Mouse (Mus musculus) Patski (cell line): ENCODE results near the gene Hspa1a. TPM values are rescaled to one million over a fixed set of nuclear protein-coding genes. Genes with fewer than 3 reads are reported as not detected.

Experiments used
- ATAC-seq: fragments of 100-300 bp; one replicate; pipeline ENCODE4 v1.8.0; 2021
- CTCF ChIA-PET: fragments of 350-600 bp; sonication (Branson Sonifier 250); formaldehyde crosslinking; loops from one replicate; lab custom pipeline; 2022; ENCODE audit warnings: inconsistent platforms; lab: Charles Lee
- POLR2A ChIA-PET: fragments of 350-600 bp; sonication (Branson Sonifier 250); formaldehyde crosslinking; loops from one replicate; lab custom pipeline; 2022; ENCODE audit warnings: antibody characterized with exemption, inconsistent platforms; lab: Charles Lee
- DNase-seq: peaks from one replicate; pipeline ENCODE4 v3.0.0-alpha.2; 2011; ENCODE audit warnings: low read depth, low spot score
- H3K27me3 ChIP-seq: fragments of 371-371 bp; one replicate; pipeline ENCODE4 v1.5.1; 2021
- CTCF ChIP-seq: fragments of 100-300 bp; IDR thresholded peaks from one replicate; pipeline ENCODE4 v1.5.1; 2021
- in situ Hi-C: fragments of 300-500 bp; cut with MboI; formaldehyde crosslinking; loops from 3 replicates; pipeline ENCODE4 v1.11.1; 2018; ENCODE audit warnings: low pct_unique_long_range_greater_than_20kb, mixed read lengths
- polyA plus RNA-seq: library from polyadenylated mRNA; unstranded; gene quantifications from one replicate; pipeline ENCODE4 v1.2.3, GENCODE M21; 2021

The Hspa1a gene
- polyA plus RNA-seq, 1 experiment from 2014 or later = 9.2 TPM

DNA sequence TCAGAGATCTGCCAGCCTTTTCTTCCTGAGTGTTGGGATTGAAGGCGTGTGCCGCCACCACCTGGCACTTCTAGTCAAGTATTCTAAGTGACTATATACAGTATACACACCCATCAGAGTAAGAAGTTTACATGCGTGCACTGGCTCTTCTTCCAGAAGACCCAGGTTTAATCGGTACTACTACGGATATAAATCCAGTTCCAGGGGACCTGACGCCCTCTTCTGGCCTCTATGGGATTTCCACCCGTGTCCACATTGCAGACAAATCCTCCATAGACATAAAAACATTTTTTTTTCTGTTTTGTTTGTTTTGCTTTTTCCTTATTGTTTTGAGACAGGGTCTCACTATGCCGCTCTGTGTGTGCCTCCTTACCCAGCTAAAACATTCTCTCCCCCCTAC is 24.4 kb downstream of the Hspa1a start:
- ChIA-PET POLR2A (interaction anchor here (1.0 kb wide), 1 partner anchor 17 kb away, joined by 4 read pairs; the partner anchor contains the start of gene Neu1), CTCF (interaction anchor here (1.0 to 1.5 kb wide), 2 partner anchors 91 to 157 kb away, joined by 3 to 4 read pairs; no protein-coding TSS in a partner anchor)
- in situ Hi-C loops = loop anchor here (5.0 kb wide), 1 partner anchor 35 kb away; the partner anchor contains the start of gene Slc44a4
- peak; percentile 82 for TF ChIP-seq CTCF
- DNase-seq (no peak), ATAC-seq (no peak)
- H3K27me3 ChIP-seq = no peaks in the 10 kb centered on the region

DNA sequence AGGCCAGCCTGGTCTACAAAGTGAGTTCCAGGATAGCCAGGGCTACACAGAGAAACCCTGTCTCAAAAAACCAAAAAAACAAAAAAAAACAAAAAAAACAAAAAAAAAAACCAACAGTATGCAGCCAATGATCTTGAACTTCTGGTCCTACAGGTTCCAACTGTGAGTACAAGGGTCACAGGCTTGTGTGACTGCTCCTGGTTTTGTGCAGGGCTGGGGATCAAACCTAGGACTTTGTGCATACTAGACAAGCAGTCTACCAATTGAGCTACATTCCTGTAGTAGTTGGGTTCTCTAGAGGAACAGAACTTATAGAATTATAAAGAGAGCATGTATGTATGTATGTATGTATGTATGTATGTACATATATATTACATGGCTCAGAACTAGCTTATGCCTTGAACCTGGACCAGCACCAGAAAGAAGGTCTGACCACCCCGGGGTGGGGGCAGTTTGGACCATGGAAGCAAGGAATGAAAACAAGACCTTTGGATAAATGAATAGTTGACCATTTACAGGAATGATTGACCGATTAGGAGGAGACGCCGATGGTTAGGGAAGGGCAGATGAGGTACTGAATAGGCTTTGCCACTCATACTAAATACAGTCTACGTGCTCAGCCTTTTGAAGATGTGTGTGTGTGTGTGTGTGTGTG is 25.3 kb downstream of the Hspa1a start:
- in situ Hi-C loops = loop anchor here (5.0 kb wide), 1 partner anchor 34 kb away; the partner anchor contains the start of gene Slc44a4
- POLR2A ChIA-PET = interaction anchor here (0.5 kb wide), 1 partner anchor 220 kb away, joined by 7 read pairs; no protein-coding TSS in a partner anchor
- no peaks in the 10 kb centered on the region for H3K27me3 ChIP-seq
- no peak for TF ChIP-seq CTCF
- no peak for DNase-seq
- no peak for ATAC-seq
- CTCF ChIA-PET = interaction anchor here (1.4 kb wide), 1 partner anchor 15 kb away, joined by 6 read pairs; the partner anchor contains the start of gene Neu1

DNA sequence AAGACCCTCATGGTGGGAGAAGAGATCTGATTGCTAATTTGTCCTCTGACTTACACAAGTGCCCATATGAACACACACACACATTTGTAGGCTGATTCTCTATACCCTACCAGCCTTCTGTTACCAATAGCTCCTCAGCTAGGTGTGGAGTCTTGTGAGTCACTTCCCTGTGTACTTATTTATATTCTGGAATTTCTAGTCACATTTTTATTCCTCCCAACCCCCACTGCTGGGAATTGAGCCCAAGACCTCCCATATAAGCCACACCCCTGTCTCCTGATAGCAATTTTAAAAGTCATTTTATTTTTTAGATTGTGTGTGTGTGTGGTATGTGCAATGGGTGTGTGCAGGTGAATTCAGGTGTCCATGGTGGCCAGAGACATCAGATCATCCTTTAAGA is 27.6 kb downstream of the Hspa1a start:
- CTCF ChIA-PET = interaction anchor here (1.4 to 1.6 kb wide), 2 partner anchors 9 to 20 kb away, joined by 3 to 4 read pairs; no protein-coding TSS in a partner anchor
- no peaks in the 10 kb centered on the region for H3K27me3 ChIP-seq
- DNase-seq = no peak
- POLR2A ChIA-PET = no interaction called here
- no peak for ATAC-seq
- no peak for TF ChIP-seq CTCF
- in situ Hi-C loops = loop anchor here (5.0 kb wide), 1 partner anchor 82 kb away; the partner anchor contains the start of gene Cfb

DNA sequence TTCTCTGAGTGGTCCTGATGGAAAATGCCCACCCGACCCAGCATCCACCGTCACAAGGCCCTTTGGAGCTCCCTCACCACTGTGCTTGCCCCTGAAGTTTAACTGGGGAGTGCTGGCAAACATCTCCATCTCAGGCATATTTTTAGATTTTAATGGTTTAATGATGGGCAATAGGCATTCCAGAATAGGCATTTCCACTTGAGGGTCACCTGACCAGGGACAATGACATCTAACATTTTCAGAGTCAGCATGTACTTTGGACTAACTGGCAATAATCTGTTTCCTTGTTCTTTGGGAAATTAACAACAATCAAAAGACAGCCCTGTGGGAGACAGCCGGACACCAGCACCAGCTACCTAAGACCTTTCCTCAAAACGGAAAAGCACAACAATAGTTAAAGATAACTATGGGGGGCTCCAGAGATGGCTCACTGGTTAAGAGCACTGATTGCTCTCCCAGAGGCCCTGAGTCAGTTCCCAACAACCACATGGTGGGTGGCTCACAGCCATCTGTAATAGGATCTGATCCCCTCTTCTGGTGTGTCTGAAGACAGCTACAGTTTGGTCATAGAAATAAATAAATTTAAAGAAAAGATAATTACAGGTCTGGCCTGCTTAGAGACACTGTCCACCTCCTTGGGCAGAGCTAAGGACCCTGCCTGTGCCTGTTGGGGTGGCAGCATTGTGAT is 28.7 kb downstream of the Hspa1a start:
- DNase-seq (no peak), ATAC-seq (no peak)
- in situ Hi-C loops = loop anchor here (5.0 kb wide), 1 partner anchor 81 kb away; the partner anchor contains the start of gene Cfb
- H3K27me3 ChIP-seq = no peaks in the 10 kb centered on the region
- no peak for TF ChIP-seq CTCF
- ChIA-PET CTCF (interaction anchor here (0.6 to 1.4 kb wide), 4 partner anchors 10 to 41 kb away, joined by 3 read pairs; no protein-coding TSS in a partner anchor), POLR2A (interaction anchor here (0.6 to 0.9 kb wide), 3 partner anchors 23 to 140 kb away, joined by 3 to 7 read pairs (median 4); no protein-coding TSS in a partner anchor)

GRCm38 (mm10) chr17:34941344-34942041 is 30.5 kb downstream of the Hspa1a start:
- ChIA-PET POLR2A (interaction anchor here (1.1 kb wide), 1 partner anchor 9 kb away, joined by 4 read pairs; no protein-coding TSS in a partner anchor), CTCF (no interaction called here)
- H3K27me3 ChIP-seq = no peaks in the 10 kb centered on the region
- TF ChIP-seq CTCF = no peak
- ATAC-seq (no peak), DNase-seq (no peak)
- in situ Hi-C loops = loop anchor here (5.0 kb wide), 1 partner anchor 79 kb away; the partner anchor contains the start of gene Cfb

DNA sequence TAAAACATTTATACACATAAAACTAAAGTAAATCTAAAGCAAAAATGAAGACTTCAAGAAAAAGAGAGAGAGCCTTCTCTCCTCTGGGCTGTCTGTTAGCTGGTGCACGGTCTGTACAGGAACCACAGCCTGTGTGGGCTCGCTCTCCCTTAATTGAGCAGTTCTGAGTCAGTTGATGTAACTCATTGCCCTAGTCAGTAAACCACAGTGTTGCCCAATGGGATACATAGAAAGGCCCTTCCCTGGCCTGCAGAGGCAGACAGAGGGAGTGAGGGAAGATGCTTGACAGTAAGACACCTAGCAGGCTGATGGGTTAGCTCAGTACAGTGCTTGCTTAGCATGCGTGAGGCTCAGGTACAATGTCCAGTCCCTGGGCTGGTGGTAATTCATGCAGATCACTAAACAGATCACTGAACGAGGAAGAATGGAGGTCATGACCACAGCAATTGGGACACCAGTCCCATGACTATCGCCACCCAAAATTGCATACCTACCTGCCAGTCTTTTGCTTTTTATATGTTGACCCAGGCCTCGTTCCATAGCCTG is 33.9 kb downstream of the Hspa1a start:
- TF ChIP-seq CTCF = no peak
- POLR2A ChIA-PET = interaction anchor here (1.3 kb wide), 1 partner anchor 13 kb away, joined by 3 read pairs; no protein-coding TSS in a partner anchor
- no peak for DNase-seq
- no peaks in the 10 kb centered on the region for H3K27me3 ChIP-seq
- in situ Hi-C loops = no loop called here
- CTCF ChIA-PET = no interaction called here
- no peak for ATAC-seq

DNA sequence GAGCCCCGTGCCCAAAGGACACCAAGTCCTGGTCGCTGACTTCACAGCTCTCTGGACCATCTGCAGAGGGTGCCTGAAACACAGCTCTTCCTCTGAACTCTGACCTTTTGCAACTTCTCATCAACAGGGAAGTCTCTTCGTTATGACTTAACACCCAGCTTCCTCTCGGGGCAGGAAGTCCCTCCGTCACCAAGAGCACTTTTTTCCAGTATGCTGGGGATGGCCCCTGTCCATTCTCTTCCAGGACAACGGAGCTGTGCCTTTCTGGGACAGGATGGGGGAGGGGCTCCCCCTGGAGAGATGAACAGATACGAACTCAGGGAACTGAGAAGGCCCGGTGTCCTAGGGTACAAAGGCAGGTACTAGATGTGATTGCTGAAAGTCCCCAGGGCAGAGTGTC is 37.1 kb downstream of the Hspa1a start:
- ChIA-PET CTCF (interaction anchor here (1.4 kb wide), 1 partner anchor 10 kb away, joined by 4 read pairs; no protein-coding TSS in a partner anchor), POLR2A (no interaction called here)
- in situ Hi-C loops = no loop called here
- DNase-seq = no peak
- no peak for ATAC-seq
- no peaks in the 10 kb centered on the region for H3K27me3 ChIP-seq
- no peak for TF ChIP-seq CTCF

DNA sequence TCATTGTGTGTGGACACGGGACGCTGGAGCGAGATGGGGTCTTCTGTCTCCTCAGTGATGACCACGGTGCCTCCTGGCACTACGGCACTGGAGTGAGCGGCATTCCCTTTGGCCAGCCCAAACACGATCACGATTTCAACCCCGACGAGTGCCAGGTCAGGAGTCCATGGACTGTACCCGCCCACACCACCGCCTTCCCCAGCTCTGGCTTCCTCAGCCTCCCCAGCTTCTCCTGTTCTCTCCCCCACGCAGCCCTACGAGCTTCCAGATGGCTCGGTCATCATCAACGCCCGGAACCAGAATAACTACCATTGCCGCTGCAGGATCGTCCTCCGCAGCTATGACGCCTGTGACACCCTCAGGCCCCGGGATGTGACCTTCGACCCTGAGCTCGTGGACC is 37.9 kb downstream of the Hspa1a start:
- POLR2A ChIA-PET = interaction anchor here (0.9 kb wide), 1 partner anchor 16 kb away, joined by 4 read pairs; no protein-coding TSS in a partner anchor
- H3K27me3 ChIP-seq = no peaks in the 10 kb centered on the region
- CTCF ChIA-PET = interaction anchor here (1.4 kb wide), 2 partner anchors 9 to 11 kb away, joined by 3 to 4 read pairs; no protein-coding TSS in a partner anchor
- TF ChIP-seq CTCF = no peak
- ATAC-seq = no peak
- DNase-seq = no peak
- in situ Hi-C loops = no loop called here

DNA sequence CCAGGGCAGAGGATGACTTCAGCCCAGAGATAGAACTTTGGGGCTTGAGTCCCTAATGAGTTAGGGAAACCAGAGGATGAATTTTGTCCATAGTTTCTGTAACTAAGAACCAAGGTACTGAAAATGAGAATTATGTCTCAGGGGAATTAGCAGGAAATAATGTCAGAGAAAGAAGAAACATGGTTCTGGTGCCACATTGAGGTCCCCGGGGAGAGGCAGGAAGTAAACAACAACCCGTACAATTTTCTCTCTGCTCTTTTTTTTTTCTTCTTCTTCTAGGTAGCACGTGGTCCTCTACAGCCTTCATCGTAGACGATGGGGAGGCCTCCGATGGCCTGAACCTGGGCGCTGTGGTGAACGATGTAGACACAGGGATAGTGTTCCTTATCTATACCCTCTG is 39.7 kb downstream of the Hspa1a start:
- CTCF ChIA-PET = interaction anchor here (2.2 kb wide), 1 partner anchor 14 kb away, joined by 6 read pairs; no protein-coding TSS in a partner anchor
- POLR2A ChIA-PET = interaction anchor here (0.5 kb wide), 1 partner anchor 215 kb away, joined by 8 read pairs; no protein-coding TSS in a partner anchor
- no peaks in the 10 kb centered on the region for H3K27me3 ChIP-seq
- ATAC-seq (no peak), DNase-seq (no peak)
- in situ Hi-C loops = no loop called here
- no peak for TF ChIP-seq CTCF
